Mouse (Mus musculus) heart, adult 11 months (tissue): ENCODE measurements around the gene Pip5k1c.

Experiments used
- DNase-seq: peaks from one replicate; pipeline ENCODE4 v3.0.0; 2022

Pip5k1c gene

GRCm38 (mm10) chr10:81325781-81326180 is 33.0 kb downstream of the Pip5k1c start:
- peak; percentile 92 for DNase-seq

- DNase-seq, result peak; percentile 99
Measured at GRCm38 (mm10) chr10:81326858-81327257, 34.1 kb downstream of the Pip5k1c start.

GRCm38 (mm10) chr10:81327959-81328358 is 35.2 kb downstream of the Pip5k1c start:
- DNase-seq, result peak; percentile 97

GRCm38 (mm10) chr10:81328386-81328785 is 35.6 kb downstream of the Pip5k1c start, which contains the start of gene Tbxa2r:
Gene Tbxa2r, plus strand, starts transcription at chr10:81328731.
- DNase-seq, result peak; percentile 99

GRCm38 (mm10) chr10:81329194-81329975 is 36.6 kb downstream of the Pip5k1c start:
- peak; percentile 96 for DNase-seq

GRCm38 (mm10) chr10:81330007-81330406 is 37.2 kb downstream of the Pip5k1c start:
- peak; percentile 98 for DNase-seq

- DNase-seq, result peak; percentile 90
Measured at GRCm38 (mm10) chr10:81332277-81332676, 39.5 kb downstream of the Pip5k1c start.

- DNase-seq, result peak; percentile 91
Measured at GRCm38 (mm10) chr10:81334324-81334723, 41.6 kb downstream of the Pip5k1c start.

GRCm38 (mm10) chr10:81335393-81336340 is 42.9 kb downstream of the Pip5k1c start:
- DNase-seq, result no peak

- DNase-seq, result no peak
Measured at GRCm38 (mm10) chr10:81336558-81336957, 43.8 kb downstream of the Pip5k1c start.

GRCm38 (mm10) chr10:81340551-81341332 is 48.0 kb downstream of the Pip5k1c start:
- peak; percentile 92 for DNase-seq

- DNase-seq, result peak; percentile 95
Measured at GRCm38 (mm10) chr10:81341333-81341949, 48.7 kb downstream of the Pip5k1c start.

- DNase-seq, result peak; percentile 95
Measured at GRCm38 (mm10) chr10:81342686-81343505, 50.1 kb downstream of the Pip5k1c start, which contains the start of gene Gipc3. Gene Gipc3, minus strand, starts transcription at chr10:81343266.

GRCm38 (mm10) chr10:81344421-81345161 is 51.8 kb downstream of the Pip5k1c start:
- no peak for DNase-seq

- no peak for DNase-seq
Measured at GRCm38 (mm10) chr10:81345162-81345534, 52.4 kb downstream of the Pip5k1c start.

- DNase-seq, result peak; percentile 95
Measured at GRCm38 (mm10) chr10:81346453-81347067, 53.8 kb downstream of the Pip5k1c start.

- DNase-seq, result peak; percentile 97
Measured at GRCm38 (mm10) chr10:81349146-81349545, 56.4 kb downstream of the Pip5k1c start.

- DNase-seq, result no peak
Measured at GRCm38 (mm10) chr10:81349961-81350350, 57.2 kb downstream of the Pip5k1c start.

- DNase-seq, result peak; percentile 100
Measured at GRCm38 (mm10) chr10:81350351-81351063, 57.7 kb downstream of the Pip5k1c start, which contains the start of gene Hmg20b. Gene Hmg20b, minus strand, starts transcription at chr10:81350480.
